Mouse (Mus musculus) erythroblast, embryonic 14.5 days (primary cell): ENCODE measurements around the gene Muc4. TPM values are rescaled to one million over a fixed set of nuclear protein-coding genes. Genes with fewer than 3 reads are reported as not detected.

Experiments used
- H3K27me3 ChIP-seq: 2 replicates; pipeline ENCODE4 v1.6.1; 2012; ENCODE audit warnings: inconsistent platforms; ENCODE audit not compliant: control insufficient read depth
- H3K36me3 ChIP-seq: 2 replicates; pipeline ENCODE4 v1.6.1; 2012; ENCODE audit warnings: mild to moderate bottlenecking, inconsistent platforms; ENCODE audit not compliant: control insufficient read depth
- H3K4me1 ChIP-seq: 2 replicates; pipeline ENCODE4 v1.6.1; 2012; ENCODE audit warnings: inconsistent platforms; ENCODE audit not compliant: control insufficient read depth
- H3K4me3 ChIP-seq: replicated peaks from 2 replicates; pipeline ENCODE3; 2012; ENCODE audit warnings: moderate library complexity, mild to moderate bottlenecking, inconsistent platforms
- H3K9me3 ChIP-seq: 2 replicates; pipeline ENCODE4 v1.6.1; 2012; ENCODE audit warnings: low read length, inconsistent platforms, mixed read lengths; ENCODE audit not compliant: control insufficient read depth
- GATA1 ChIP-seq: IDR thresholded peaks from 2 replicates; pipeline ENCODE4 v1.6.1; 2012; ENCODE audit warnings: low read length, inconsistent platforms, mixed read lengths
- TAL1 ChIP-seq: IDR thresholded peaks from 3 replicates; pipeline ENCODE4 v1.6.1; 2012; ENCODE audit warnings: low read length, inconsistent platforms, mixed read lengths
- polyA plus RNA-seq: library from polyadenylated mRNA; stranded (reverse); fragments of >175 nt; gene quantifications from 2 replicates; pipeline ENCODE4 v1.2.3, GENCODE M21; 2012

The Muc4 gene
- polyA plus RNA-seq, 1 experiment, result not detected

DNA sequence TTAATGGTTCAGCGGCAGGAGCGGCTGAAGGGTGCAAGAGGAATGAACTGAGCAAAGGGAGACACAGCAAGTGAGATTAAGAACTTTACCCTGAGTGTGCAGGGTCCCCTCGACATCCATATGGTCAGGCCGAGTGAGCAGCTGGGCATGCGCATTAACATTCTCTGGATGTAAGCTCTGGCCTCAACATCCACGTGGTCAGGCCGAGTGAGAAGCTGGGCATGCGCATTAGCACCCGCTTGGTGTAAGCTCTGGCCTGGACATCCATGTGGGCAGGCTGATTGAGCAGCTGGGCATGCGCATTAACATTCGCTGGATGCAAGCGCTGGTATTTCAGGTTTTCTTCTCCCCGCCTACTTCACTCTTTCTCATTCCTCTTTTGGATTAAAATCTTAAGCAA, 49.2 kb downstream of the Muc4 start:
- Histone ChIP-seq H3K9me3 (no peaks in the 10 kb centered on the region), H3K4me1 (no peaks in the 10 kb centered on the region), H3K27me3 (no peaks in the 10 kb centered on the region), H3K36me3 (no peaks in the 10 kb centered on the region), H3K4me3 (no peak overlapping the region)
- TF ChIP-seq GATA1 (no peak), TAL1 (no peak)

DNA sequence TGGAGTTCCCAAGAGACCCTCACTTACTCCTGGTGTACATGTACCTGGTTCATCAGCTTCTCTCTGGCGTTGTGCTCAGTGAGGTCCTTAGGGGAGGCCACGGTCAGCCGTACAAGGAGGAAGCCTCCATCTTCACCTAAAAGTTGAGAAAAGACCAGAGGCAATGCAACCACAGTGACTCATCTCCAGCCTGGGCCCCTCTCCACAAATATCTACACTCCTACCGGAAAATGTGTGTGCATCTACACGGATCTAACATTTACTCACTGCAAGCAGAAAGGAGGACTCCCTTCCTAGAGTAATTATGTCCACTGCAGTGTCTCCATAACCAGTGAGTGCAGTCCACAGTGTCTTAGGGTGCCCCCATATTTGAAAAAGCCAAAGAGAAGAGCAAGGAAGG, 54.4 kb downstream of the Muc4 start:
- Histone ChIP-seq H3K4me1 (no peaks in the 10 kb centered on the region), H3K4me3 (no peak overlapping the region), H3K9me3 (no peaks in the 10 kb centered on the region), H3K27me3 (no peaks in the 10 kb centered on the region; the same call in 1 of the 2 replicates), H3K36me3 (no peaks in the 10 kb centered on the region)
- TF ChIP-seq TAL1, result no peak
- no peak for TF ChIP-seq GATA1

DNA sequence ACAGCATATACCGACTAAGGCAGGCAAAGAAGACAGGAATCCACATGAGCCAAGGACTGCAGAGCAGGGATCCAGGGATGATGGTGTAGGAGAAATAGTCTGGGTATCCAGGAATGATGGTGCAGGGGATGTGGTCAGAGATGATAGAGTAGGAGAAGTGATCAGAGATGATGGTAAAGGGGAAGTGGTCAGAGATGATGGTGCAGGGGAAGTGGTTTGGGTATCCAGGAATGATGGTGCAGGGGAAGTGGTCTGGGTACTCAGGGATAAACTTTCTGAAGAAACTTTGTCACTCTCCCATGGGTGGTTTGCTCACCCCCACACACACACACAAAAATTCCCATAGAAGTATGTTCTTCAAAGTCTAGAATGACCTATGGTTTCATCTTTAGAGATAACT, 59.5 kb downstream of the Muc4 start:
- no peaks in the 10 kb centered on the region for H3K36me3 ChIP-seq
- TF ChIP-seq TAL1 (no peak), GATA1 (no peak)
- H3K27me3 ChIP-seq, result no peaks in the 10 kb centered on the region; the same call in 1 of the 2 replicates
- no peak overlapping the region for H3K4me3 ChIP-seq
- H3K9me3 ChIP-seq, result no peaks in the 10 kb centered on the region
- no peaks in the 10 kb centered on the region for H3K4me1 ChIP-seq

DNA sequence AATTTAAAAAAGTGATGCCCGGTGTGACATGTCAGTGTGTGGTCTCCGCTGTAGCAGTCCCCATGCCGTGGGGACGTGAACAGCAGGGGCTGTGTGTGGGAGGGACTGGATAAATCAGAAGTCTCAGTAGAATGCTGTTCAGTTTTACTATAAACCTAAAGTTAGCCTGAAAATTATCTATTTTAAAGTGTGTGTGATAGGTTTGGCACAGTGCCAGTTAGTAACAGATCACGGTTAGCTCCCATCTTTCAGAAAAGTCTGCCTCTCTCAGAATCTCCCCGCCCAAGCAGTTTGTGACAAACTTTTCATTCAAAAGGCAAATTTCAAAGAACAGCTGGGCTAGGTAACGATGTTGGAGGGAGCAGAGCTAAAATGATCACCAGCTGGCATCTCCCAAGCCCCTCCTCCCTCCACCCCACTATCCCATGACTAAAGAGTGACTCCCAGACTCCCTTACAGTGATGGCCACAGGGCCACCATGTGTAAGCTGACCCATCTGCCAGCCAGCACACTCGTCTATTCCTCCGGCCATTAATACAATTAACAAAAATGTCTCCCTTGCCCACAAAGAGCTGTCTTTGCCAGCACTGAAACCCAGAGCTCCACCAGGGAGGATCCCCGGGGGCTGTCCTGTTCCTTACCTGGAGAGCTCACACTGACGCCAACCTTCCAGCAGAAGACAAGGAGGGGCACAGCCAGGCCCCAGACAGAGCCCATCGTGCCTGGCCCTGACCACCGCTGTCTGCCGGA, 61.2 kb downstream of the Muc4 start:
- no peaks in the 10 kb centered on the region; the same call in 1 of the 2 replicates for H3K27me3 ChIP-seq
- TF ChIP-seq GATA1 (no peak), TAL1 (no peak)
- H3K4me1 ChIP-seq, result no peaks in the 10 kb centered on the region
- H3K36me3 ChIP-seq, result no peaks in the 10 kb centered on the region
- H3K4me3 ChIP-seq, result no peak overlapping the region
- no peaks in the 10 kb centered on the region for H3K9me3 ChIP-seq

DNA sequence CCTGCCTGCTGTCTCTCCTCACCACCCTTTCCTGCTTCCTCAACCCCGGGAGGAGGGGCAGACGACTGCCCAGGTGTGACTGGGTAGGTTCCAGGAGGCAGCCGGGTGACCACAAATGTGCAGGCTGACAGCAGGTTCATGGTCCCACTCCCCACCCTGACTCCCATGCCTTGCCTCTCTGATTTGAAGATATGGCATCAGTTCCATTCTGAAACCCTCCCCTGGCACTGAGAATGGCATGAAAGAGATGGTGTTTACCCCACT, 61.7 kb downstream of the Muc4 start, which contains the start of gene Muc20:
Gene Muc20 (minus strand): TSS at position 10 of the 264 bp plus-strand sequence.
- Histone ChIP-seq H3K4me1 (no peaks in the 10 kb centered on the region), H3K36me3 (no peaks in the 10 kb centered on the region), H3K9me3 (no peaks in the 10 kb centered on the region), H3K4me3 (no peak within 1 kb of the TSS), H3K27me3 (no peaks in the 10 kb centered on the region; the same call in 1 of the 2 replicates)
- TF ChIP-seq GATA1 (no peak), TAL1 (no peak)

DNA sequence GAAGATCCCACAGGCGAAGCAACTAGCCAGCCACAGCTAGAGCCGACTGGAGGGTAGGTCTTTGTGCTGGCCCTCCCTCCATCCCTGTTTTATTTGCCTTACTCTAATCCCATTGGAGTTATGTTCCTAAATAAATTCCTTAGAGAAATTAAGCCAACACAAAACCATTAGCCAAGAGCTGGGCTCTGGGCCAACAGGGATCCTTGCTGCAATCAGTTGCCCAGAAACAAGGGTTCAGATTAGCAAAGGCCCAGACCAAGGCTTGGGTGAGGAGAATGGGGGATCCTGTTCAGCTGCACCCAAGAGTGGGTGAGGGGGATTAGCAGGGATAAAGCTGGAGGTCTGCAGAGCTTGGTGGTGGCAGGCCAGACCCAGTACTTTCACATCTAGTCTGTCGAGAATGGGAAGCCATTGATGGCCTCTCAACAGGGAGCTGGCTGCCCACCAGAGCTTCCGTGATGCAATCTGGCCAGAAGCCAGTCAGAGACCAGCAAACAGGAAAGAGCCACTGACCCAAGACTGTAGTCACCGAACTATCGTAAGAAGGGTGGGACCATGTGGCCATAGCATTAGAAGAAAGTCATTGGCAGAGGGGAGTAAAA, 67.7 kb downstream of the Muc4 start:
- Histone ChIP-seq H3K9me3 (no peaks in the 10 kb centered on the region), H3K4me1 (no peaks in the 10 kb centered on the region), H3K4me3 (no peak overlapping the region), H3K27me3 (no peaks in the 10 kb centered on the region), H3K36me3 (no peaks in the 10 kb centered on the region)
- TF ChIP-seq GATA1, result no peak
- no peak for TF ChIP-seq TAL1

DNA sequence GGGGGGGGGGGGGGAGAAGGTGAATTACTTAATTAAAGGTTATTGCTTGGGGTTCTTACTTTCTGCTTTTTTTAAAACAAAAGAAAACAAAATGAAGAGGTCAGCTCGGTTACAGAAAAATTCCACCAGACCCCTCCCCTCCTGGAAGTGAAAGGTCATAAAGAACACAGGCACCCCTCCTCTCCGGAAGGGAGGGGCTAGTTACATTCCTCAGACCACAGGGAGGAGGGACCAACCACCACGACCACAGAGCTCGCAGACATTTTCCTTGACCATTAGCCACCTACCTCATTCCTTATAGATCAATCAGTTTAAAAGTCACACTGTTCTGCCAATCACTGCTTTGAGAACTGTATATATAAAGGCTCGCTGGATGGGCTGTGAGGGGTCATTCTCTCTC, 68.2 kb downstream of the Muc4 start:
- Histone ChIP-seq H3K9me3 (no peaks in the 10 kb centered on the region), H3K36me3 (no peaks in the 10 kb centered on the region), H3K4me1 (no peaks in the 10 kb centered on the region), H3K4me3 (no peak overlapping the region), H3K27me3 (no peaks in the 10 kb centered on the region)
- TF ChIP-seq TAL1, result no peak
- no peak for TF ChIP-seq GATA1

DNA sequence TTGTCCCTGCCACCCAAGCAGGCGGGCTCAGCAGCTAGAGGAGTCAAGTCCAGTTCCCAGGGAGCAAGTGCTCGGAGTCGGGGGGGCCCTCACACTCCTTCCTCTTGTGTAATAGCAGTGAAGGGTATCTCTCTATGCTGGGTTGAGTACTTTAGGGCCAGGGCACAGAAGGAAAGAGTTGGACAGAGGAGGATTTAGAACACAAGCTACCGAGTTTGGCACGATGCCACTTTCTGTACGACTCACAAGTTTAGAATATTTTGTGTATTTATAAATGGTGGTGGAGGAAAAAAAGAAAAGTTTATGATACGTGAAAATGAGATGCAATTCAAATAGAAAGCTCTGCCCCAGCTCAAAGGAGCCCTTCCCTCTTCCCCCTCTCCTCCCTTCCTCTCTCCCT, 69.5 kb downstream of the Muc4 start:
- Histone ChIP-seq H3K27me3 (no peaks in the 10 kb centered on the region), H3K4me3 (no peak overlapping the region), H3K9me3 (no peaks in the 10 kb centered on the region), H3K36me3 (no peaks in the 10 kb centered on the region), H3K4me1 (no peaks in the 10 kb centered on the region)
- TF ChIP-seq GATA1, result no peak
- no peak for TF ChIP-seq TAL1

DNA sequence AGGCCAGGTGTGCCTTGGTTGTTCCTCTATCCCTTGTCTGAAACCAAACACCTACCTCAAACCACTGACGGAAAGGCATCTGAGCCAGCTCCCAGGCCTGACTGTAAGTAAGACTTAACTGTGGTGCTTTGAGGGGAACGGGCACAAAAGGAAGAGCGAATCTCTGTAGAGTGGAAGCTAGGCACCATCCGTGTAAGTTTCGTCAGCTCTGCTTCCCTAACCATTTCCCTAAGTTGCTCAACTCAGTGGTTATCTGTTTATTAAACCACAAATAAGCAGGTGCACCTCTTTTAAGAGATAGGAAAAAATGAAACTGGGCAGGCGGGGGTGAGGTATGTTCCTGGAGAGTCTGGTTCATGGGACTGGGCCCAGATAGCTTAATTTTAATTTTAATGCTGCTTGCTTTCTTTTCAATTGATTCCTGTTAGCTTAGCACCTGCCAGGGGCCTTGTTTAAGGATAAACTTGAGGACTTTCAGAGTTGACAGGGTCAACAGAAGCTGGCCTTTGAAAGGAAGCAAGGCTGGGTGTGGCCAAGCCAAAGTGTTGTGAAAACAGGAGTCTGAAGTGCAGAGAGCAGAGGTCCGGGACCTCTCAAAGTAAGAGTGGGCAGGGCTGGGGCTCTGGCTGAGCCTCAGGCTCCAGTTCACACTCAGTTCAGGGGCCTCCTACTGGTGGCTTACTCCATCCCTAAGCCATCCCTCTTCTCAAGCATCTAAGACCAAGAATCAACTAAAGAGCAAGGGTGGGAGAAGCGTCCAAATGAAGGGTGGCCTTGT, 71.9 kb downstream of the Muc4 start:
- H3K36me3 ChIP-seq, result no peaks in the 10 kb centered on the region
- no peaks in the 10 kb centered on the region for H3K9me3 ChIP-seq
- H3K4me1 ChIP-seq, result no peaks in the 10 kb centered on the region
- TF ChIP-seq GATA1 (no peak), TAL1 (no peak)
- no peak overlapping the region for H3K4me3 ChIP-seq
- H3K27me3 ChIP-seq, result no peaks in the 10 kb centered on the region
